Mouse (Mus musculus): ENCODE data around the gene Tspan7. TPM values are rescaled to one million over a fixed set of nuclear protein-coding genes. Genes with fewer than 3 reads are reported as not detected.

The Tspan7 gene
- 56.0 and 57.1 TPM in 2 replicates for polyA plus RNA-seq (2014; fragmentation: Nextera tagmentation; extraction: Ambion mirVana)

DNA sequence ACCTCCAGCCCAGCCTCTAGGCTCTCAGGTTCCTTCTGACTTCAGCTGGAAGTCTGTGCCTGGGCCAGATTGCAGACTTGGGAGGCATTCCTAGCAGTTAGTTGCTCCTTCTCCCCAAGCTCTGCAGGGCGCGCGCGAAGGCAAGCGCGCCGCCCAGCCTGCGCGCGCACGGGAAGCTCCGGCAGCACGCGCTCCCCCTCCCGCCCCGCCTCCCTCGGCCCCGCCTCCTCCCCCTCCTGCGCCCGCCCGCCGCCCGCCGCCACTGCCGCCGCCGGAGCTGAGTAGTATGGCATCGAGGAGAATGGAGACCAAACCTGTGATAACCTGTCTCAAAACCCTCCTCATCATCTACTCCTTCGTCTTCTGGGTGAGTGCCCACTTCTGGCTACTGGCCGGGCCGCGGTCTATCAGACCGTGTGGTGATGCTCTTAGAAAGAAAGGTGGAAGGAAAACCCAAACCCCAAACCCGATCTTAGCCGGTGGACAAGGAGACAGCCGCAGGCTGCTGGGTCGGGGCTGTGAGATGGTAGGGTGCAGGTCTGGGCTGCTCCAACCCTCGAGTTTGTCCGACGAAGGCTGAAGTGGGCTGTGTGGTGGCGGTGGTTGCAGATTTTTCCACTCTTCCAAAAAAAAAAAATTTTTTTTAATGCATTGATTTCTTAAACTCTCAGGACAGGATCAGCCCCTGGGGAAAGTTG, at the start of gene Tspan7:
Tspan7 (plus strand) TSS at position 287 of the 698 bp plus-strand sequence.
- no peaks in the 10 kb centered on the region for H3K4me1 ChIP-seq (replicated peaks; ENCODE audit: control insufficient read depth, insufficient read depth, low read length)
- no peaks in the 10 kb centered on the region for H3K36me3 ChIP-seq (ENCODE audit: control insufficient read depth, insufficient read depth, low read length)
- H3K27ac ChIP-seq (ENCODE audit: low read depth, low read length) = no peak within 1 kb of the TSS
- peaks cover 11% of the 10 kb centered on the region for H3K27me3 ChIP-seq (replicated peaks; ENCODE audit: control insufficient read depth, insufficient read depth, low read length)
- peak within 1 kb of the TSS; percentile 47 for H3K4me3 ChIP-seq (ENCODE audit: low read depth, low read length)
- H3K9me3 ChIP-seq (ENCODE audit: control insufficient read depth, low read length) = no peaks in the 10 kb centered on the region
- H3K4me2 ChIP-seq = peak within 1 kb of the TSS; percentile 54
- DNase-seq (ENCODE audit: low spot score) (peak; percentile 45), ATAC-seq (replicated peaks; ENCODE audit: low FRiP score) (peak; percentile 54; the same call in 1 of the 2 replicates)
- 0 out of 2 replicates have a peak within 1 kb of the TSS, but pooled peaks have one; percentile 25 for H3K9ac ChIP-seq (ENCODE audit: low read depth, low read length)
- WGBS = 14% methylated on average over 33 of the region's 41 CpGs

DNA sequence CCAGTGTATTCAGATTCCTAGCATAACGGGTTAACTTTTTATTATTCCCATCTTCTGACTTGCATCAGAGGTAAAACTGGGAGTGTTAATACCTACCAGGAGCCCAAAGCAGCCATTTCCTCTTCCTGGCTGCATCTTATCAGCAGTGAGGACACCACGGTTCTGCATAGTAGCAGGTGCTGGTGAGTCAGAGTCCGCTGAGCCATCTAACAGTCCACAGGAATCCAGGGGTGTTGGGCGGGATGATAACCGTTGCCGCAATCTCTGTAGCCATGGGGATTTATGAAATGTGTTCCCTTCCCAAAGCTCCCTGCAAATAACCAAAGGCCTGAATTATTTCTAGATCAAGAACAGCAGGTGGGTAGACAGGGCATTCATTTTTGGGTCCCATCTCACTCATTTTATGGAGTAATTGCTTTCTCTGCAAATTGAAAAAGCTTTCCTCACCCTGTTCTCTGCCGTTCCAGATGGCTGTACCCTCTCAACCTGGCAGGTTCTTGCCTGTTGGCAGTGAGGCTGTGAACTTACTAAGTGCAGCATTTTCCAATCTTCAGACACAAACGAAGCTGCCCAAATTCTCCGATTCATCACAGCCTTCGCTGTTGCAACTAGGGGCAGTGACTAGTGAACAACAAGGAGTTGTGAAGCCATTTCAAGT, 35.5 kb upstream of the Tspan7 start:
- Histone ChIP-seq H3K27ac (ENCODE audit: low read depth, low read length) (no peak overlapping the region), H3K4me3 (ENCODE audit: low read depth, low read length) (no peak overlapping the region), H3K9me3 (ENCODE audit: control insufficient read depth, low read length) (no peaks in the 10 kb centered on the region), H3K4me2 (no peak overlapping the region), H3K27me3 (replicated peaks; ENCODE audit: control insufficient read depth, insufficient read depth, low read length) (no peaks in the 10 kb centered on the region), H3K4me1 (replicated peaks; ENCODE audit: control insufficient read depth, insufficient read depth, low read length) (no peaks in the 10 kb centered on the region), H3K36me3 (ENCODE audit: control insufficient read depth, insufficient read depth, low read length) (no peaks in the 10 kb centered on the region), H3K9ac (ENCODE audit: low read depth, low read length) (no peak overlapping the region)
- 72% methylated on average over 10 of the region's 10 CpGs for WGBS
- no peak for DNase-seq (ENCODE audit: low spot score)
- ATAC-seq (replicated peaks; ENCODE audit: low FRiP score) = no peak

DNA sequence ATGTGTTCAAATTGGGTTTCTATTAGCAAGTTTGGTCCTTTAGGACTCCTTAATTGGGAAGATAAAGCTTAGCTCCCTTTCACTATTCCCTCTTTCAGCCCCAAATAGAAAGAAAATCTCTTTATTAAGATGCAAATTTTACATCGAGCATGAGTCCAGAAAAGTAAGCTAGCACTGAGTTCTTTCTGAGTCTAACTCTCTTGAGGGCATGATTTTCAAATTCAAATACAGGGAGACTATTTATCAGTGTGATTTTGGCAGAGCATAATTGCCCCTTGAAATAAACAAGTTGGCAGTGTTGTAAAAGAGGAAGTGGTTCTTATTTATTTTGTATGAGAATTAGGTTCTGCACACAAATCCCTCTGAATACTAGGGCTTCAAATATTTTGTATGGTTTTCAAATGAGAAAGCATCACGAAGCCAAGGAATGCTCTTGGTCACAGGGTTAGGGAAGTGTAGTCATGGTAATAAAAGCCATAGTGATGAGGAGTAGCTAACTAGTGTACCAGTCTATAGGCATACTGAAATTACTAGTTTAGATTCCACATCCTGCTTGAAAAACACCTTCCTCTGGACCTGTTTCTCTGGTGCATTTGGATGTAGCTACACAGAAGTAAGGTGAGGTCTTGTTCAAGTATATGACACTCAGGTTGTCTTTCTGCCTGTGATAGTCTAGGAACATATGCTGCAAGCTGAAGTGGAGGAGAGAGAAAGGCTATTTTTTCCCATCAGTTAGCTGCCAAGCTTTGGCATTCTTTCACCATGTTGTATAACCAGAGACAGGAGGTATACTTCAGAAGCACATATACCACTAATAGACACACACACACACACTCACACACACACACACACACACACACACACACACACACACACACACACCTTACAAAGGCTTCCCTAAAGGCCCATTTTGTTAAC, 34.6 kb upstream of the Tspan7 start:
- WGBS = 56% methylated on average over 2 of the region's 2 CpGs
- H3K36me3 ChIP-seq (ENCODE audit: control insufficient read depth, insufficient read depth, low read length) = no peaks in the 10 kb centered on the region
- DNase-seq (ENCODE audit: low spot score) (no peak), ATAC-seq (replicated peaks; ENCODE audit: low FRiP score) (no peak)
- no peaks in the 10 kb centered on the region for H3K27me3 ChIP-seq (replicated peaks; ENCODE audit: control insufficient read depth, insufficient read depth, low read length)
- H3K4me3 ChIP-seq (ENCODE audit: low read depth, low read length) = no peak overlapping the region
- no peak overlapping the region for H3K9ac ChIP-seq (ENCODE audit: low read depth, low read length)
- H3K4me2 ChIP-seq = no peak overlapping the region
- no peaks in the 10 kb centered on the region for H3K4me1 ChIP-seq (replicated peaks; ENCODE audit: control insufficient read depth, insufficient read depth, low read length)
- H3K27ac ChIP-seq (ENCODE audit: low read depth, low read length) = no peak overlapping the region
- H3K9me3 ChIP-seq (ENCODE audit: control insufficient read depth, low read length) = no peaks in the 10 kb centered on the region

DNA sequence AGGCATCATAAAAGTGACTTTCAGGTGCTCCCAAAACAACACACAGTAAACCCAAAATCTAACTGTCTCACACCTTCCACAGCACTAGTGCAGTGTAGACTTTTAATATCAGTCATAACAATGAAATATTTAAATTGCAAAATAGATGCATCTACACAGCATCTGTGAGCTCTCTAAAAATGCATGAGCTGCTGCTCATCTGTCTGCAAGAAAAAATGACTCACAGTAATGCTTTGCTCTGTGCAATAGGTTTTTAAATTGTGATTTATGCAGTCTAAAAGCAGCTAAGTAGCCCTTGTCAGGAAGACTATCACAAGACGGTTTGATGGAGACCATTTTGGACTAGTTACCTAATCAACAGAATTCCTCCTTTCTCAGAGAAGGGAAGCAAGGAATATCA, 31.2 kb upstream of the Tspan7 start:
- Histone ChIP-seq H3K4me2 (no peak overlapping the region), H3K4me3 (ENCODE audit: low read depth, low read length) (no peak overlapping the region), H3K9me3 (ENCODE audit: control insufficient read depth, low read length) (no peaks in the 10 kb centered on the region), H3K27ac (ENCODE audit: low read depth, low read length) (no peak overlapping the region), H3K4me1 (replicated peaks; ENCODE audit: control insufficient read depth, insufficient read depth, low read length) (no peaks in the 10 kb centered on the region), H3K36me3 (ENCODE audit: control insufficient read depth, insufficient read depth, low read length) (no peaks in the 10 kb centered on the region), H3K27me3 (replicated peaks; ENCODE audit: control insufficient read depth, insufficient read depth, low read length) (no peaks in the 10 kb centered on the region), H3K9ac (ENCODE audit: low read depth, low read length) (no peak overlapping the region)
- DNase-seq (ENCODE audit: low spot score) (no peak), ATAC-seq (replicated peaks; ENCODE audit: low FRiP score) (no peak)
- 49% methylated on average over 1 of the region's 1 CpGs for WGBS

DNA sequence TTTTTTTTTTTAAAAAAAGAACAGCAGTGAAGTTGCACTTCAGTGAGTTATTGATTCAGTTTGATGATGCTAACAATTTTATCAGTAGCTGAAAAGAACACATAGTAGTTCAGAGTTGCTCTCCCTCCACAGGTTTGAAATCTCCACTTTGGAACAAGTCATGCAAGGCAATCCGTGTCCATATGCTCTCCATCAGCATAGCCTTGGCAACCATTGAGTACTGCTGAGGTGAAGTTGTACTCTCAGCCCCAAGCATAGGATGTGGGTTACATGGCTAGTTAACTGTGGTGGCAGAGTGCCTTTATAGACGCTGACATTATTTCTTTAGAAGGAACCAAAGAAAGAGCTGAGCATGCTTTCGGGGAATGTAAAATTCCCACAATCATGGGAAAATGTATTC, 27.7 kb upstream of the Tspan7 start:
- no peaks in the 10 kb centered on the region for H3K27me3 ChIP-seq (replicated peaks; ENCODE audit: control insufficient read depth, insufficient read depth, low read length)
- DNase-seq (ENCODE audit: low spot score) (no peak), ATAC-seq (replicated peaks; ENCODE audit: low FRiP score) (no peak)
- no peaks in the 10 kb centered on the region for H3K4me1 ChIP-seq (replicated peaks; ENCODE audit: control insufficient read depth, insufficient read depth, low read length)
- H3K9ac ChIP-seq (ENCODE audit: low read depth, low read length) = no peak overlapping the region
- H3K36me3 ChIP-seq (ENCODE audit: control insufficient read depth, insufficient read depth, low read length) = no peaks in the 10 kb centered on the region
- 81% methylated on average over 3 of the region's 3 CpGs for WGBS
- H3K27ac ChIP-seq (ENCODE audit: low read depth, low read length) = no peak overlapping the region
- no peak overlapping the region for H3K4me2 ChIP-seq
- H3K9me3 ChIP-seq (ENCODE audit: control insufficient read depth, low read length) = no peaks in the 10 kb centered on the region
- no peak overlapping the region for H3K4me3 ChIP-seq (ENCODE audit: low read depth, low read length)

DNA sequence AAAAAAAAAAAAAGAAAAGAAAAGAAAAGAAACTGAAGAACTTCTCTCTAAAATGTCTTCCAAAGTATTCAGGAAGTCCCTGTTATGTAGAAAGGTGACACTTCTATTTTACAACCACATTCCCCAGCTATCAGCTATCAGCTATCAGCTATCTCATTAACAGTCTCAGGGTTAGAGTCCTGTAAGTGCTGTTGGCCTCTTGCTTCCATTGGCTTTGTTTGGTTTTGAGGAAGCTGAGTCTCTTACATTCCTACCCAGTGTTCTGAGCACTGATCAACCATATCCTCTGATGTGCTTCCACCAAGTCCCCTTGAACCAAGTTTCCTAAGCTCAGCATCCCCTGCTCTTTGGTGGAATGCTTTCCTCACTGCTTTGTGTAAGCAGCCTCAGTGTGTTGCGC, 7.9 kb upstream of the Tspan7 start:
- Histone ChIP-seq H3K9me3 (ENCODE audit: control insufficient read depth, low read length) (no peaks in the 10 kb centered on the region), H3K36me3 (ENCODE audit: control insufficient read depth, insufficient read depth, low read length) (no peaks in the 10 kb centered on the region), H3K27me3 (replicated peaks; ENCODE audit: control insufficient read depth, insufficient read depth, low read length) (no peaks in the 10 kb centered on the region), H3K4me3 (ENCODE audit: low read depth, low read length) (no peak overlapping the region), H3K4me2 (no peak overlapping the region), H3K27ac (ENCODE audit: low read depth, low read length) (no peak overlapping the region), H3K9ac (ENCODE audit: low read depth, low read length) (no peak overlapping the region), H3K4me1 (replicated peaks; ENCODE audit: control insufficient read depth, insufficient read depth, low read length) (no peaks in the 10 kb centered on the region)
- 82% methylated on average over 1 of the region's 1 CpGs for WGBS
- no peak for DNase-seq (ENCODE audit: low spot score)
- ATAC-seq (replicated peaks; ENCODE audit: low FRiP score) = no peak

DNA sequence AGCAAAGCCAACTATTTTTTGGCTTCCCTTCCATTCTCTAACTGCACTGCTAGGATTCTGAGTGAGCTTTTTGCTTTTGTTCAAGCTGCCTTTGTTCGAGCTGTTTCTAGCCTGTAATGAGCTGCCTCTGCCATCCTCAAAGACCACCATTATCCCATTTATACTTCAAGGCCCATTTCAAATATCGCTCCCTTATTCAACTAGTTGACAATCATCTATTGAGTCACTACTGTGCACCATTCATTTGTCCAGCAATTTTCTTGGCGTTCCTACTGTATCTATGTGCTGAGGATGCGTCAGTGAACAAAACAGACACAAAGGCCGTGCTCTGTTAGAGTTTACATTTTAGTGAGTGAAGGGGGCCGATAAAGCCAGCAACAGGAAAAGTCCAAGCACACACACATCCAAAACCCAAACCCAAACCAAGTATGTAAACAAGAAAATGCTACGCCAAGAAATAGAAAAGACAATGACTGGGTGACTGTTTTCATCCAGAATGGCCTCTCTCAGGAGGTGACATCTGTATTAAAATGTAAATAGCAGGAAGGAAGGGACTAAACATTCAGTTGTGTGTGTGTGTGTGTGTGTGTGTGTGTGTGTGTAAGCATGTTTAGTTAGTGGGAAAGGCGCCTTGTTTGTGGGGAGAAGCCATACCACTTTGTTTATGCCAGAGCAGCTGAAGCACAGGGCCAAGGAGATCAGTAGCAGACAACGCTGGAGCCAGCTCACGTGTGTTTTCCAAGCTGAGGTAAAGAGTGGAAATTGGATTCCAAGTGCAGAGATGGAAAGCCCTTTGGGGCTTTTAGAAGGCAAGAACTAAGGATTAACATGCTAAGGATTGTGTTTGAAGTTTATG, 5.7 kb upstream of the Tspan7 start:
- 77% methylated on average over 10 of the region's 10 CpGs for whole genome bisulfite sequencing
- H3K4me2 ChIP-seq = no peak overlapping the region
- no peak overlapping the region for H3K27ac ChIP-seq (ENCODE audit: low read depth, low read length)
- ATAC-seq (replicated peaks; ENCODE audit: low FRiP score) (no peak), DNase-seq (ENCODE audit: low spot score) (no peak)
- H3K9ac ChIP-seq (ENCODE audit: low read depth, low read length) = no peak overlapping the region
- no peak overlapping the region for H3K4me3 ChIP-seq (ENCODE audit: low read depth, low read length)
- no peaks in the 10 kb centered on the region for H3K9me3 ChIP-seq (ENCODE audit: control insufficient read depth, low read length)
- no peaks in the 10 kb centered on the region for H3K4me1 ChIP-seq (replicated peaks; ENCODE audit: control insufficient read depth, insufficient read depth, low read length)
- no peaks in the 10 kb centered on the region for H3K27me3 ChIP-seq (replicated peaks; ENCODE audit: control insufficient read depth, insufficient read depth, low read length)
- H3K36me3 ChIP-seq (ENCODE audit: control insufficient read depth, insufficient read depth, low read length) = no peaks in the 10 kb centered on the region

DNA sequence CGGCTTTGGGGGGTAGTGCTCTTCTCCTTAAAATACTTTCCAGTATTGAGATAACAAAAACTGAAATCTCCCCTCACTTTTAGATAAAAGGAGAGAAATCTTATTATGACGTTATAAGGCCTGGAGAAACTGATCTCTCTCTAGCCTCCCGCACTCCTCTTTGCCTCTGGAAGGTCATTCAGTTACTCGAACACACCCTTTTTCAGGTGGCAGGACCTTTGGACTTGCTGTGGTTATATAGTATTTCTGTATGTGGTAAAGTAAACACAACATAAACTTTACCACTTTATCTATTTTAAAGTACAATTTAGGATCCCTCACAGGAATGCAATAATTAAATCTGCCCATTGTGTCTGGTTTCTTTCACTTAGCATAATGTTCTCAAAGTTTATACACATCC, 5.0 kb upstream of the Tspan7 start:
- Histone ChIP-seq H3K9me3 (ENCODE audit: control insufficient read depth, low read length) (no peaks in the 10 kb centered on the region), H3K4me2 (no peak overlapping the region), H3K9ac (ENCODE audit: low read depth, low read length) (no peak overlapping the region), H3K4me1 (replicated peaks; ENCODE audit: control insufficient read depth, insufficient read depth, low read length) (no peaks in the 10 kb centered on the region), H3K27ac (ENCODE audit: low read depth, low read length) (no peak overlapping the region), H3K27me3 (replicated peaks; ENCODE audit: control insufficient read depth, insufficient read depth, low read length) (no peaks in the 10 kb centered on the region), H3K36me3 (ENCODE audit: control insufficient read depth, insufficient read depth, low read length) (no peaks in the 10 kb centered on the region), H3K4me3 (ENCODE audit: low read depth, low read length) (no peak overlapping the region)
- WGBS = 86% methylated on average over 4 of the region's 4 CpGs
- DNase-seq (ENCODE audit: low spot score) (no peak), ATAC-seq (replicated peaks; ENCODE audit: low FRiP score) (no peak)

Data from liver, embryonic 11.5 days (tissue).